In the genomic region with DNA sequence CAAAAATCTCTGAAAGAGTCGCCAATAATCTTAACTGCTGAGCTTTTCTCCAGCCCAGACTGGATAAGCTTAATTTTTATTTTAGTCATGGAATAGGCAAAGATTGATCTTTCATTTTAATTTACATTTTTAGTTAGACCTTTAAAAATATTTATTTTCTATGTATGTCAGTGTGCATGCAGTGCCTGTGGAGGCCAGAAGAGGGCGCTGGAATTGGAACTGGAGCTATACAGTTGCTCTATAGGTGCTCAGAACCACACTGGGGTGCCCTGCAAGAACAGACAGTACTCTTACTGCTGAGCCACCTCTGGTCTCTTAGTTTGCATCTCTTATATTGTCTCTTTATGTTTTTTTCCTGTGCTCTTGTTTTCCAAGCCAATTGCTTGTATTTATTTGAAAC, we compare ENCODE assay signal across 10 mouse cellular contexts. TPM values are rescaled to one million over a fixed set of nuclear protein-coding genes. Genes with fewer than 3 reads are reported as not detected.
A peak's percentile ranks its signal among the peaks of the same experiment; 100 is the strongest.
DNase-seq lines count a peak whose midpoint lies in the region; ATAC-seq and TF ChIP-seq lines count a peak whose summit lies in the region.
"Had no signal": no experiment of that assay in that cellular context is flagged by ENCODE, and none has a peak within 500 bp of the region (broad histone marks: within the 10 kb centered on the region; RNA-seq: fewer than 3 reads in every experiment).

No protein-coding gene starts in this region.

- no peak for TF ChIP-seq POLR2A in cortical plate, adult 2 months (IDR thresholded peaks at IDR 0.05; ENCODE audit: extremely low read depth, insufficient read depth, low read length)

- H3K4me2 ChIP-seq in midbrain, embryonic 16.5 days (ENCODE audit: low read length): no peak overlapping the region
- H3K4me2 ChIP-seq: neural tube, embryonic 13.5 days had no signal

- intact Hi-C loops in left cerebral cortex, postnatal 25 days (cut with DNase I): no loop called here

- H3K27ac ChIP-seq in midbrain, embryonic 10.5 days (replicated peaks): no peak overlapping the region
- no peak overlapping the region for H3K27ac ChIP-seq in midbrain, embryonic 16.5 days (ENCODE audit: low read length)
- no peak overlapping the region for H3K27ac ChIP-seq in cortical plate, adult 2 months (ENCODE audit: insufficient read depth, low read length)
- H3K27ac ChIP-seq: neural tube, embryonic 13.5 days had no signal

- peaks cover 89% of the 10 kb centered on the region for H3K36me3 ChIP-seq in midbrain, embryonic 10.5 days
- H3K36me3 ChIP-seq in midbrain, embryonic 16.5 days (ENCODE audit: control insufficient read depth, insufficient read depth, low read length): peaks cover 24% of the 10 kb centered on the region

- WGBS in midbrain, embryonic 10.5 days: 27% methylated on average over 2 of the region's 2 CpGs
- 30% methylated on average over 2 of the region's 2 CpGs for WGBS in midbrain, embryonic 16.5 days

- H3K4me1 ChIP-seq in midbrain, embryonic 10.5 days: no peaks in the 10 kb centered on the region
- no peaks in the 10 kb centered on the region for H3K4me1 ChIP-seq in midbrain, embryonic 16.5 days (ENCODE audit: control insufficient read depth, insufficient read depth, low read length)
- no peaks in the 10 kb centered on the region for H3K4me1 ChIP-seq in cortical plate, adult 2 months (ENCODE audit: control insufficient read depth, insufficient read depth, low read length)
- H3K4me1 ChIP-seq: neural tube, embryonic 13.5 days had no signal

- no peaks in the 10 kb centered on the region for H3K27me3 ChIP-seq in midbrain, embryonic 10.5 days (ENCODE audit: low read depth, poor library complexity, severe bottlenecking)
- no peaks in the 10 kb centered on the region for H3K27me3 ChIP-seq in midbrain, embryonic 16.5 days (ENCODE audit: control insufficient read depth, insufficient read depth, low read depth, low read length)
- H3K27me3 ChIP-seq: neural tube, embryonic 13.5 days had no signal

- peak; percentile 61 for TF ChIP-seq CTCF in cortical plate, adult 2 months (IDR thresholded peaks at IDR 0.05; ENCODE audit: extremely low read depth, insufficient read depth, low read length)

- ATAC-seq in midbrain, embryonic 16.5 days: no peak
- peak; percentile 51; the same call in 1 of the 2 replicates for ATAC-seq in neutrophil, adult 5-6 weeks (ENCODE audit: extremely low read depth, insufficient number of reproducible peaks, low FRiP score, poor library complexity, severe bottlenecking)

- no peaks in the 10 kb centered on the region for H3K9me3 ChIP-seq in midbrain, embryonic 10.5 days (replicated peaks)
- H3K9me3 ChIP-seq in midbrain, embryonic 16.5 days (replicated peaks; ENCODE audit: control insufficient read depth, low read length, poor library complexity, severe bottlenecking): no peaks in the 10 kb centered on the region
- H3K9me3 ChIP-seq: neural tube, embryonic 13.5 days had no signal

- no peak overlapping the region for H3K4me3 ChIP-seq in midbrain, embryonic 10.5 days
- H3K4me3 ChIP-seq in midbrain, embryonic 16.5 days (ENCODE audit: low read depth, low read length): no peak overlapping the region
- H3K4me3 ChIP-seq in cortical plate, adult 2 months (ENCODE audit: insufficient read depth, low read length): no peak overlapping the region
- H3K4me3 ChIP-seq: neural tube, embryonic 13.5 days had no signal

- H3K9ac ChIP-seq in midbrain, embryonic 16.5 days (ENCODE audit: low read depth, low read length): no peak overlapping the region
- H3K9ac ChIP-seq: neural tube, embryonic 13.5 days had no signal

- peak; percentile 10 to 33 for DNase-seq in cerebellum, postnatal 36 days
- DNase-seq in cerebellum, adult 9-11 months: no peak
- DNase-seq in midbrain, embryonic 10.5 days (ENCODE audit: low spot score): peak; percentile 47
- no peak for DNase-seq in frontal cortex, postnatal 14 days (ENCODE audit: low spot score in 2 of 2)
- DNase-seq in left cerebral cortex, postnatal 25 days (ENCODE audit: low spot score in 2 of 2): no peak

RNA-seq across cellular contexts. Expression of a gene that starts 15.3 kb away (rescaled TPM):
- polyA plus RNA-seq in midbrain, embryonic 10.5 days (2016; fragmentation: Nextera tagmentation; extraction: Ambion mirVana): 1.7 and 1.8 TPM in 2 replicates
- polyA plus RNA-seq in midbrain, embryonic 16.5 days (2015; fragmentation: Nextera tagmentation; extraction: Ambion mirVana): 0.89 and 1.1 TPM in 2 replicates
- 4.6 and 5.3 TPM in 2 replicates for polyA plus RNA-seq in cortical plate, adult 2 months (2012; rRNA removed)
- 46.8 and 51.0 TPM in 2 replicates for total RNA-seq in neutrophil, adult 5-6 weeks (2017)
- 1 to 10 TPM; 5.3 to 8.4 TPM for total RNA-seq in left cerebral cortex, postnatal 25 days (2021)

RNA-seq across cellular contexts. Expression of a gene that starts 21.3 kb away (rescaled TPM):
- polyA plus RNA-seq in midbrain, embryonic 10.5 days (2016; fragmentation: Nextera tagmentation; extraction: Ambion mirVana): not detected in 2 replicates
- polyA plus RNA-seq in midbrain, embryonic 16.5 days (2015; fragmentation: Nextera tagmentation; extraction: Ambion mirVana): not detected in 2 replicates
- polyA plus RNA-seq in cortical plate, adult 2 months (2012; rRNA removed): not detected in 2 replicates
- total RNA-seq in neutrophil, adult 5-6 weeks (2017): not detected in 2 replicates
- not detected for total RNA-seq in left cerebral cortex, postnatal 25 days (2021)
- total RNA-seq: hematopoietic stem cell, adult 5-6 weeks had no signal
- polyA plus RNA-seq: neural tube, embryonic 13.5 days had no signal

RNA-seq across cellular contexts. Expression of a gene that starts 32.2 kb away (rescaled TPM):
- polyA plus RNA-seq in midbrain, embryonic 10.5 days (2016; fragmentation: Nextera tagmentation; extraction: Ambion mirVana): 12.4 and 12.5 TPM in 2 replicates
- 5.4 and 5.6 TPM in 2 replicates for polyA plus RNA-seq in midbrain, embryonic 16.5 days (2015; fragmentation: Nextera tagmentation; extraction: Ambion mirVana)
- polyA plus RNA-seq in cortical plate, adult 2 months (2012; rRNA removed): 11.3 and 12.2 TPM in 2 replicates
- 19.6 and 23.2 TPM in 2 replicates for total RNA-seq in neutrophil, adult 5-6 weeks (2017)
- 10 to 100 TPM; 14.6 to 14.7 TPM for total RNA-seq in left cerebral cortex, postnatal 25 days (2021)

RNA-seq across cellular contexts. Expression of a gene that starts 32.4 kb away (rescaled TPM):
- polyA plus RNA-seq in midbrain, embryonic 10.5 days (2016; fragmentation: Nextera tagmentation; extraction: Ambion mirVana): 1,039 and 1,106 TPM in 2 replicates
- polyA plus RNA-seq in midbrain, embryonic 16.5 days (2015; fragmentation: Nextera tagmentation; extraction: Ambion mirVana): 1,328 and 1,431 TPM in 2 replicates
- polyA plus RNA-seq in cortical plate, adult 2 months (2012; rRNA removed): 897 and 1,011 TPM in 2 replicates
- total RNA-seq in neutrophil, adult 5-6 weeks (2017): 103 and 125 TPM in 2 replicates
- total RNA-seq in left cerebral cortex, postnatal 25 days (2021): 100 to 1,000 TPM; 749 to 817 TPM

RNA-seq across cellular contexts. Expression of a gene that starts 34.8 kb away (rescaled TPM):
- polyA plus RNA-seq in midbrain, embryonic 10.5 days (2016; fragmentation: Nextera tagmentation; extraction: Ambion mirVana): not detected in 2 replicates
- polyA plus RNA-seq in midbrain, embryonic 16.5 days (2015; fragmentation: Nextera tagmentation; extraction: Ambion mirVana): not detected in 2 replicates
- 0.10 TPM in 1 of 2 replicates, not detected in the other for polyA plus RNA-seq in cortical plate, adult 2 months (2012; rRNA removed)
- not detected in 2 replicates for total RNA-seq in neutrophil, adult 5-6 weeks (2017)
- not detected for total RNA-seq in left cerebral cortex, postnatal 25 days (2021)
- total RNA-seq: hematopoietic stem cell, adult 5-6 weeks had no signal
- polyA plus RNA-seq: neural tube, embryonic 13.5 days had no signal

Comparison
In these comparisons a context has a peak if more than half of its experiments do, and no peak if none do; other contexts are left out.
1. DNase-seq: peak in cerebellum, postnatal 36 days (2 of 2) and midbrain, embryonic 10.5 days (single experiment); none in cerebellum, adult 9-11 months (single experiment), frontal cortex, postnatal 14 days (0 of 2) and left cerebral cortex, postnatal 25 days (0 of 2).